Mouse (Mus musculus): Measurements from ENCODE around the gene Olfr138.

GRCm38 (mm10) chr17:38260735-38261134 lies at the start of gene Olfr138:
- TF ChIP-seq MYOG (IDR thresholded peaks at IDR 0.05; ENCODE audit: control insufficient read depth in 1 of 3, insufficient read depth in 1 of 3, insufficient read length in 2 of 3, low read depth in 2 of 3) (no peak), POLR2AphosphoS2 (IDR thresholded peaks at IDR 0.05; ENCODE audit: insufficient read length, low read depth) (no peak), POLR2A (IDR thresholded peaks at IDR 0.05; ENCODE audit: insufficient read length, low read depth) (no peak), TCF12 (IDR thresholded peaks at IDR 0.05; ENCODE audit: insufficient read depth, poor library complexity, severe bottlenecking) (no peak), E2F4 (IDR thresholded peaks at IDR 0.05; ENCODE audit: insufficient read depth) (no peak), SRF (IDR thresholded peaks at IDR 0.05; ENCODE audit: control insufficient read depth, insufficient read length, low read depth) (no peak), MAX (IDR thresholded peaks at IDR 0.05; ENCODE audit: low read depth) (no peak), USF1 (IDR thresholded peaks at IDR 0.05; ENCODE audit: low read depth) (no peak), CEBPB (IDR thresholded peaks at IDR 0.05; ENCODE audit: insufficient read depth, poor library complexity, severe bottlenecking) (no peak), REST (IDR thresholded peaks at IDR 0.05; ENCODE audit: insufficient read depth, insufficient read length) (no peak), MYOD1 (IDR thresholded peaks at IDR 0.05; ENCODE audit: control insufficient read depth in 1 of 3, insufficient read length in 2 of 3, low read depth in 2 of 3) (no peak)

All from myocyte (in vitro differentiated cells).